ENCODE assay signal across 23 mouse cellular contexts in genomic region chr1:135011912-135012311, GRCm38 (mm10).
"Had no signal": no experiment of that assay in that cellular context is flagged by ENCODE, and none has a peak within 500 bp of the region (broad histone marks: within the 10 kb centered on the region; RNA-seq: fewer than 3 reads in every experiment).

No protein-coding gene starts in this region.

- H3K4me2 ChIP-seq: kidney, embryonic 15.5 days; limb, embryonic 13.5 days; liver, embryonic 12.5 days; liver, embryonic 15.5 days; midbrain, embryonic 12.5 days; midbrain, embryonic 15.5 days; neural tube, embryonic 12.5 days; neural tube, embryonic 15.5 days; stomach, embryonic 15.5 days had no signal

- DNase-seq: kidney, postnatal 10 days; kidney, postnatal 36 days; layer of hippocampus, adult 9-11 months; liver; lung, adult 18-20 months; lung, postnatal 14 days; retina, postnatal 1 day; right cerebral cortex, postnatal 25 days; spleen, adult 18-20 months; thymus, adult 18-20 months; thymus, postnatal 14 days; thymus, postnatal 4 days had no signal

- H3K36me3 ChIP-seq: kidney, embryonic 15.5 days; limb, embryonic 10.5 days; limb, embryonic 13.5 days; liver, embryonic 12.5 days; liver, embryonic 15.5 days; midbrain, embryonic 12.5 days; midbrain, embryonic 15.5 days; neural tube, embryonic 12.5 days; neural tube, embryonic 15.5 days; stomach, embryonic 15.5 days had no signal

- ATAC-seq: liver, embryonic 12.5 days; midbrain, embryonic 15.5 days had no signal

- H3K4me3 ChIP-seq: kidney, embryonic 15.5 days; limb, embryonic 10.5 days; limb, embryonic 13.5 days; liver, embryonic 12.5 days; liver, embryonic 15.5 days; midbrain, embryonic 12.5 days; midbrain, embryonic 15.5 days; neural tube, embryonic 12.5 days; neural tube, embryonic 15.5 days; stomach, embryonic 15.5 days had no signal

- H3K27me3 ChIP-seq: midbrain, embryonic 12.5 days; midbrain, embryonic 15.5 days; neural tube, embryonic 12.5 days; neural tube, embryonic 15.5 days; stomach, embryonic 15.5 days had no signal

- H3K27ac ChIP-seq: kidney, embryonic 15.5 days; limb, embryonic 10.5 days; limb, embryonic 13.5 days; liver, embryonic 12.5 days; liver, embryonic 15.5 days; macrophage; midbrain, embryonic 12.5 days; midbrain, embryonic 15.5 days; neural tube, embryonic 12.5 days; neural tube, embryonic 15.5 days; stomach, embryonic 15.5 days had no signal

- H3K9me3 ChIP-seq: kidney, embryonic 15.5 days; limb, embryonic 10.5 days; limb, embryonic 13.5 days; liver, embryonic 12.5 days; liver, embryonic 15.5 days; midbrain, embryonic 12.5 days; midbrain, embryonic 15.5 days; neural tube, embryonic 12.5 days; neural tube, embryonic 15.5 days; stomach, embryonic 15.5 days had no signal

- H3K4me1 ChIP-seq: liver, embryonic 12.5 days; liver, embryonic 15.5 days; midbrain, embryonic 12.5 days; stomach, embryonic 15.5 days had no signal

- H3K9ac ChIP-seq: kidney, embryonic 15.5 days; limb, embryonic 13.5 days; liver, embryonic 12.5 days; liver, embryonic 15.5 days; midbrain, embryonic 12.5 days; midbrain, embryonic 15.5 days; neural tube, embryonic 12.5 days; neural tube, embryonic 15.5 days; stomach, embryonic 15.5 days had no signal
